Mouse (Mus musculus): ENCODE results near the gene Prkd3. TPM values are rescaled to one million over a fixed set of nuclear protein-coding genes. Genes with fewer than 3 reads are reported as not detected.

Gene Prkd3
- total RNA-seq, 2 experiments from 2014 or later: 16.2 to 16.8 TPM

DNA sequence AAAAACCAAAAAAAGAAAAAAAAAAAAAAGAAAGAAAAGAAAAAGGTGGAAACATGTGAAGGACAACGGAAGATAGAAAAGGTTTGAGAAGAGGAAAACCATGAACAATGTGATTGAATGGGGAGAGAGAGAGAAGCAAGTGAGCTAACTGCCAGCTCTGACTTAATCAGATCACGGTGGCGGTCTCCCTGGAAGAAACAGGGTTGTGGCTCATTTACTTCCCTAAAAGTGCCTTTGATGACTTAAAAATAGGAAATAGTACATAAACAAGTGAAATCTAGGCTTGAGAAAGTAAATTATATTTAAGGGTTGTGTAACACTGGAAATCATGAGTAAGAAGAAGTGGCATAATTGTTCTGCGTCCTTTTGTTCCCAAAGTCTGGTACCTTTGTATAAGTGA, 81.7 kb downstream of the Prkd3 start:
- no peak for DNase-seq (ENCODE audit: low spot score in 2 of 2)

DNA sequence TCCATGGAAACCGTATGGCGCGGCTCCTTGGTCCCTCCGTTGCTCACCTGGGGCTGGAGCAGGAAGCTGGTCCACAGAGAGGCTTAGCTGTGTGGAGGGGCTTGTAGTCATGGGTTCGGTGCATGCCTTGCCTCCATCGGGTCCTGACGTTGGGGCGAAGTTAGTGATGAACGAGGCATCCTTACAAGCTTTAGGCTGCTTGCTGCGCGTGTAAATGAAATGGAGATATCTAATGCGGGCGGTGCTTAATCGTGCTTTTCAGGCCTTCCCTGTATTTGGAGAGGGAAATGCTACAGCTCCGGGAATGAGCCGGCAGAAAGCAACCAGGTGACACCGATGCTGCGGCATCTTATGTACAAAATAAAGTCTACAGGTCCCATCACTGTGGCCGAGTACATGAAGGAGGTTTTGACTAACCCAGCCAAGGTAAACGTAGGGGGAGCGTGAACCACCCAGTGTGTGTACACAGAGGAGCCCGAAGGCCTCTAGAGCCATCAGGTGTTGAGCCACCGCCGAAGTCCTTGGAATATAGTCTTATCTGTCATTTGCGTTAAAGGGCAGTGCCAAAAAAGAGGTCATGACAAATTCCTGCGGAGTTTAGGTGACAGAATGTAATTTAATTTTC, 83.3 kb downstream of the Prkd3 start:
- peak in 1 of 2 experiments; percentile 12 for DNase-seq (ENCODE audit: low spot score in 2 of 2)

GRCm38 (mm10) chr17:78936466-78937228, 84.0 kb downstream of the Prkd3 start, which contains the start of the genes Cebpz and Ndufaf7:
TSS of gene Cebpz (minus strand) at chr17:78937066.
TSS of gene Ndufaf7 (plus strand) at chr17:78937136.
- DNase-seq (ENCODE audit: low spot score in 2 of 2): peak; percentile 94 to 98

DNA sequence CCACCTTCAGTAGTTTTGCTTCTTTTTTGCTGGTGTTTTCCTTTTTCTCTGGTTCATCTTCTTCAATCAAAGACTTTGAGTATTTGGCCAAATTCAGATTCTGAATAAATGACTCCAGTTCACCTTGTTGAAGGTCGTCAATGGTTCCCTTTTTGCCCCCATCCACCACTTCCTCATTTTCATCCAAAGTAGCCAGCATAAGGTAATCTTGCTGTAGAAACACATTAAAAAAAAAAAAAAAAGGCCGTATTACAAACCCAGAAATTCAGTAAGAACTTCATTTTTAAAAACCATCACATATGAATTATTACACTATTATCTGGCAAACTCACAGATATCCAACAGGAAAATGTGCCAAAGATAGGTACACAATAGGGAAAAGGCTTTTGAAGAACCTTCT, 84.8 kb downstream of the Prkd3 start:
- DNase-seq (ENCODE audit: low spot score in 2 of 2): no peak

DNA sequence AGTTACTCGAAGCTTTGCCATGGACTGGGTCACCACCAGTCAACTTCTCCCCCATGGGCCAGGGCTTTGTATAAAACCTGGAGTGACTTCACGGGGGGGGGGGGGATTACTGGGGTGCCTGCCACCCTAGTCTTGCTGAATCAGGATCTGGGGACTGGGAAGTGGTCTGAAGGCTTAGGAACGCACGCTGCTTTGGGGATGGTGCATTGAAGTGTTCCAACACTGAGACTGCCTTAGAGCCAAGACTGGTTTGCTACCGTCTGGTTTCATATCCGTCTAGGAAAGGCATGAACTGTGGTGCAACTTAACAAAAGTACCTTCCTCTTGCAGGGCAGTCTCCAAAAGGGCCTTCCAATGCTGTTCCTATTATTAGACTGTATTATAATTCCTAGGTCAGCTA, 102.9 kb downstream of the Prkd3 start:
- DNase-seq (ENCODE audit: low spot score in 2 of 2): peak in 1 of 2 experiments; percentile 22

DNA sequence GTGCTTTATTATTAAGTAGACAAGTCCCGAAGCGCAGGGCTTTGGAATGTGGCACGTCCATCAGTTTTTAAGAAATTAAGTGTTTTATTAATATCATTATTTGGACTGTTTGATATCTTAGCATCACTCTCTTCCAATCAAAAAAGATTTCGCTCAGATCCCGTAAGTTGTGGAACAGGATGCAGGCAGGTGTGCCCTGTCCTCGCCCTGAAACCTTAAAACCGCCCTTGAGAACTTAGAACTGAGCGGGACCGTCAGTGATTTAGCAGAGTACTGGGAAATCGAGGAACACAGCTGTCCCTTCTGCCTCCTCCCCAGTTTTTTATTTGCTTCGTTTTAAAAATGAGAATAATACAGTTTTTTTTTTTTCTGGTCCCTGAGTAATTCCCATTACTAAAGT, 103.7 kb downstream of the Prkd3 start:
- DNase-seq (ENCODE audit: low spot score in 2 of 2): no peak

DNA sequence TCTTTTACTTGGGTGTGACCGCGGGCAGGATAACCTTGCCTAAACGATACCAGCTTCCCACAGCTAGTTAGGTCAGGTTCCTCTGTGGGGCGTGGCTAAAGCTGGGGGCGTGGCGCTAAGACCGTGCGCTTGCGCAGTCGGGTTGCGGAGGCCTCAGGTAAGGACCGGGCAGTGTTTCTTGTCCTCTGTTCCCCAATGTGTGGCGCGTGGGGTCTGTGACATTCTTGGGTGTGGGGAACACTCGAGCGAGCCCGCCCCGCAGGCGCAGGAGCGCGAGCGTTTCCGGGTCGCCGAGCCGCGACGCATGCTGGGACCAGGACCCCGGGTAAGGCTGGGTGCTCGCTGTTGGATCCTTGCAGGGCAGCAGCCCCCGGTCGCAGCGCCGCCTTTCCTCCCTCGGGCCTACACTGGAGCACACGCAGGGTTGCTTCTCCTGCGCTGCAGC, 104.2 kb downstream of the Prkd3 start, which contains the start of gene Cebpzos:
Cebpzos (plus strand) TSS at position 132 of the 445 bp plus-strand sequence.
- peak; percentile 83 to 89 for DNase-seq (ENCODE audit: low spot score in 2 of 2)

DNA sequence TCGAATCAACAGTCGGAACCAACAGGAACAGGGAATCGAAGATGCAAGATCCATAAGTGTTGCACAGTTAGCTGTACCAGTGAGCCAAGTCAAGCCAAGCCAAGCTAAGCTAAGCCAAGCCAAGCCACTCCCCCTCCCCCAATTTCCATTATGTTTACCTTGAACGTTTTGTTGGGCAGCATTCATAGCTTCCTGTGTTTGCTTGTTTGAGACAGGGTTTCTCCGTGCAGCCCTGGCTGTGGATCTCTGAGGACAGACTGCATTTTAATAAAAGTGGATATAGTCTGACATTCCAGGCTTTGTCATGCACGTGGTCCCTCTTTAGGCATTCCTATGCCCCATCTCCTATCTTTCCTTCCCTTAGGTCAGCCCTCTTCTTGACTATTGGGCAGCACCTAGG, 104.8 kb downstream of the Prkd3 start:
- DNase-seq (ENCODE audit: low spot score in 2 of 2): no peak

DNA sequence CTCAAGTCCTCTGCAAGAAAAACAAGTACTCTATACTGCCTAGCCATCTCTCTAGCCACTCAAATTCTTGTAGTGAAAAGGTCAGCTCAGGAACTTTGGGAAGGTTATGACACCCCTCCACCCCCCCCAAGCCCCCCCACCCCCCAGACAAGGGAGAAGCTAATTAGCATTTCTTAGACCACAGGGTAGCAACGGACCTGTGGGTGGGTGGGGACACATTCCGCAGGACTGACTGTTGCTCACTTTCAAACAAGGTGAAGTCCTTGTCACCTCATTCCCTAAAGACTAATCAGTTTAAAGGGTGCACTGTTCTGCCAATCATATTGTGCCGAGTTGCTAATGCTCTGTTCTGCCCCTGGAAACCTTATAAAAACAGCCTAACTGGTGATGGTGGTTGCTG, 106.7 kb downstream of the Prkd3 start:
- no peak for DNase-seq (ENCODE audit: low spot score in 2 of 2)

DNA sequence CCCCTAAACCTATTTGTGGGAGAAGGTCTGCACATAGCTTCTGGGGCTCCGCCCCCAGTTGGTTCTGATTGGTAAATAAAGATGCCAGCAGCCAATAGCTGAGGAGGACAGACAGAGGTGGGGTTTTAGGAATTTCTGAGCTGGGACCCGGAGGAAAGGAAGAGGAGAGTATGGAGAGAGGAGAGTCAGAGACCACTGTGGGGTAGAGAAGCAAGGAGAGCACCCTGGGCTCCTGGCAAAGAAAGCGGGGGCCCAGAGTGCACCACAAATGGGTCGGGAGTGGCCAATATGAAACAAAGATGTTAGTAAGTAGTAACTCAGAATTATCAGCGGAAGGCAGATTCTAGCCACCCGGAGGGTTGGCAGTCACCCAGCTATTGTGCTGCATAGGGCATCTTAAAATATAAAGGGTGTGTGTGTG, 107.7 kb downstream of the Prkd3 start:
- peak in 1 of 2 experiments; percentile 47 for DNase-seq (ENCODE audit: low spot score in 2 of 2)

GRCm38 (mm10) chr17:78909374-78909773, 111.2 kb downstream of the Prkd3 start:
- DNase-seq (ENCODE audit: low spot score in 2 of 2): no peak

GRCm38 (mm10) chr17:78906892-78907291, 113.7 kb downstream of the Prkd3 start, which contains the start of gene Sult6b1:
TSS of gene Sult6b1 (minus strand) at chr17:78906992.
- DNase-seq (ENCODE audit: low spot score in 2 of 2): no peak

DNA sequence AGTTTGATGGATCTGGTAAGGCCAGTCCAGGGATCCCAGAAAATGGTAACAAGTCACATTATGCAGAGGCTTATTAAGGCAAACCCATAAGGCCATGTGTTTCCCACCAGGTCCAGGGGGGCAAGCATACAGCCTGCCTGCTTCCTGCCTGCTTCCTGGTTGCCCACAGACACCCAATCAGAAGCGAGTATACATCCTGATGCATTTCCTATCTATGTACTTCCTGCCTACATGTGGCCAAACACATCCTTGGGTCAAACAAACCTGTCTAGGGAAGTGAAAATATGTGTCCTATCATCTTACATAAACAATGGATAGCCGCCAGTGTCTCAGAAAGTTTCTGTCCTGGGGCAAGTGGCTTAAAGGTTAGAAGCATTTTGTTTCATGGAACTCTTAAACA, 117.5 kb downstream of the Prkd3 start:
- DNase-seq (ENCODE audit: low spot score in 2 of 2): no peak

Other genes starting within 250 kb of the Prkd3 start
- gene Heatr5b, start 185.5 kb downstream of the Prkd3 start, total RNA-seq (2021): 10 to 100 TPM; 50.4 to 56.4 TPM
- gene Gpatch11, start 185.2 kb downstream of the Prkd3 start, total RNA-seq (2021): 10 to 100 TPM; 37.5 to 45.1 TPM
- 1 to 10 TPM; 6.8 to 7.8 TPM for gene Eif2ak2, start 138.2 kb downstream of the Prkd3 start, total RNA-seq (2021)
- not detected for gene Sult6b1, start 113.8 kb downstream of the Prkd3 start, total RNA-seq (2021)
- 10 to 100 TPM; 30.8 to 36.7 TPM for gene Cebpzos, start 104.3 kb downstream of the Prkd3 start, total RNA-seq (2021)
- gene Cebpz, start 83.8 kb downstream of the Prkd3 start, total RNA-seq (2021): 10 to 100 TPM; 33.2 to 34.9 TPM
- gene Ndufaf7, start 83.7 kb downstream of the Prkd3 start, total RNA-seq (2021): 10 to 100 TPM; 60.8 to 63.7 TPM
- 10 to 100 TPM; 16.3 to 18.8 TPM for gene Qpct, start 31.1 kb upstream of the Prkd3 start, total RNA-seq (2021)

Measured in layer of hippocampus, postnatal 14 days (tissue).